Mouse (Mus musculus): ENCODE results near the gene Nf1. TPM values are rescaled to one million over a fixed set of nuclear protein-coding genes. Genes with fewer than 3 reads are reported as not detected.

Nf1 gene
- total RNA-seq, 2 experiments from 2014 or later: 18.2 to 23.5 TPM

DNA sequence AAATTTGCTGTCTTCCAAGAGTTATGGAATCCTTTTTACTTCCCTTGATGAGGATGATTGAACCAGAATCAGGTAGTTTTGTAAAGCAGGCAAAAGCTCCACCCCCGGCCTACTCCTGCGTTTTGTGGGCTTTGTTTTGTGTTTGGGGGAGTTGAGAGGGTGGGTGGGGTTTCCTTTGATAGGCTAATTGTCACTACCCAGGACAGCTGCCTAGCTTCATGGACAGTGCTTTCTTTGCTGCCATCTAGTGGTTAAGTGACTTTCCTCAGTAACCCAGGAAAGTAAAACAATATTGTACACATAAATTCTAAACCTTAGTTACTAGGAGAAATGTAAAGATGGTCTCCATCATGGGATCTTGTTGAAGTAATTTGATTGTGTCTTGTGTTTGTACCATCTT is 88.1 kb downstream of the Nf1 start:
- intact Hi-C loops (cut with DNase I): no loop called here
- peak; percentile 19 for DNase-seq
- Histone ChIP-seq H3K4me3 (no peak overlapping the region), H3K27ac (peak overlapping the region; percentile 12; the same call in 1 of the 2 replicates)
- peak; percentile 82 for TF ChIP-seq CTCF (IDR thresholded peaks at IDR 0.05)

DNA sequence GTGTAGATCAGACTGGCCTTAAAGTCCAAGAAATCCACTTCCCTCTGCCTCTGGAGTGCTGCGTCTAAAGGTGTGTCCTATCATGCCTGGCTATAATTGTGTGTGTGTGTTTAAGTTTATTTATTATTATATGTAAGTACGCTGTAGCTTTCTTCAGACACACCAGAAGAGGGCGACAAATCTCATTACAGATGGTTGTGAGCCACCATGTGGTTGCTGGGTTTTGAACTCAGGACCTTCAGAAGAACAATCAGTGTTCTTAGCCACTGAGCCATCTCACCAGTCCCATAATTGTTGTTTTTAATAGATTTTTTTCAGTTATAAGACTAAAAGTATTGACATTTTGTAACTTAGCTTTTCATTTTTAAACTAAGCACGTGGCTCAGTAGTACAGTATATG is 95.8 kb downstream of the Nf1 start:
- no peak for DNase-seq
- 0 out of 2 replicates have a peak, but pooled peaks have one; percentile 5 for TF ChIP-seq CTCF (IDR thresholded peaks at IDR 0.05)
- H3K27ac ChIP-seq: no peak overlapping the region
- intact Hi-C loops (cut with DNase I): no loop called here
- H3K4me3 ChIP-seq: no peak overlapping the region

DNA sequence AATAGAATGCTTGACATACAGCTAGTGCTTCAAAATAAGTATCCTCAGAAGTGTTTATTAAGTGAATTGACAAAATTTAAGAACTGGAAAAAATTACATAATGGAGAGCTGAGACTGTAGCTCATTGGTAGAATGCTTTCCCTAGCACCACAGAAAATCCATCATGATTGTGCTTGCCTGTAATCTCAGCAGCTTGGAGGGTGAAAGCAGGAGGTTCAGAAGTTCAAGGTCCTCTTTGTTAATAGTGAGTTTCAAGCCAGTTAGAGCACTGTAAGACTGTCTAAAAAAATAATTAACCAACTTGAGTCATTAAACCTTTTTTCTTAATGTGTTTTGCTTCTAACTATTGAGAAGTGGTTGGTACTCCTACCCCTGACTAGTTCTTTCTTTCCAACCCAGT is 108.9 kb downstream of the Nf1 start:
- no peak overlapping the region for H3K4me3 ChIP-seq
- no peak for DNase-seq
- no peak for TF ChIP-seq CTCF (IDR thresholded peaks at IDR 0.05)
- intact Hi-C loops (cut with DNase I): no loop called here
- no peak overlapping the region for H3K27ac ChIP-seq

DNA sequence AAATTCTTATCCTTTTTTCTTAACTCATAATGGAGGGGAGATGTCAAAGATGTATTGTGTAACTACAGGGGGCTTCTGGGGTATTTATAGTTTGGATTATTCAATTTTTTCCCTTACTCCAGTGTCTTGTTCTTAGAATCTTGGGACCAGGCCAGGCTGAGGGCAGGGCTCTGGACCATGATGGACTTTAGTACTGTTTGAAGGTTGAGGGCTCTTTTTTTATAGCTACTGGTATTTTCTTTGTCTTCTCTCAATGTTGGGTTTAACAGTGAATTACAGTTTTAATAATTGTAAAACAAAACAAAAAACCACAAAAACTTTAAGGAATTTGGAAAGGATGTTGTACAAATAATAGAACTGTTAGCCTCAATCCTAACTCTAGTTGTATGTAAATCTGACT is 113.5 kb downstream of the Nf1 start:
- H3K27ac ChIP-seq: no peak overlapping the region
- TF ChIP-seq CTCF (IDR thresholded peaks at IDR 0.05): no peak
- DNase-seq: no peak
- no peak overlapping the region for H3K4me3 ChIP-seq
- intact Hi-C loops (cut with DNase I): no loop called here

DNA sequence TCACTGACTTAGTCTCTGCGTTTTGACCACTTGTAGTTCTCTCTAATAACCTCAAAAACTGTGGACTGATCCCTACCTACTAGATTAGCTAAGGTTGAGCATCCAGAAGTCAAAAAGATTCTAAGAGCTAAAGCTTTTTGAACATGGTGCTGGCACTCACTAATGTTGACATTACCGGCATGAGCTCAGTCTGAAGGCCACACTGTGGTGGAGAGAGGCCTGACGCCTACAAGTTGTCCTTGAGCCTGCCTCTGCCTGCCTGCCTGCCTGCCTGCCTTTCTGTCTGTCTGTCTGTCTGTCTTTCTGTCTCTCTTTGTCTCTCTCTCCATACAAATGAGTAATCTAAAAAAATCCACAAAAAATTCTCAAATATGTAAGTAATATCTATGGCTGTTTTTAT is 118.4 kb downstream of the Nf1 start:
- TF ChIP-seq CTCF (IDR thresholded peaks at IDR 0.05): no peak
- Histone ChIP-seq H3K27ac (no peak overlapping the region), H3K4me3 (no peak overlapping the region)
- no peak for DNase-seq
- intact Hi-C loops (cut with DNase I): no loop called here

DNA sequence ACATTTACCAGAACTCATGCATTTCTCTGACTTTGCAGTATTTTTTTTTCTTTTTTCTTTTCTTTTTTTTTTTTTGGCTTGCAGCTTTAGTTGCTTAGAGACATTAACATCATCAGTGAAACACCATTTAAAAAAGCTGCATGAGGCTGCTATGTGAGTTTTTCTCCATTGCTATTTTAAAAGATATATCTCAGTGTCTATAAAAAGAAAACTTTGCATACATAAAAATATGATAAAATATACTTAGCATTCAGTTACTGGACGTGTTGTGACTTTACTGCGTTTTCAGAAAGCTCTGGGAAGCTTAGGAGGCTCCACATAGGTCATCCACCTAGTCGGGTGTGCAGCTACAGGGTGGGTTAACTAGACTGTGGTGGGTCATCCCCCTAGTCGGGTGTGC is 120.4 kb downstream of the Nf1 start:
- intact Hi-C loops (cut with DNase I): no loop called here
- DNase-seq: no peak
- Histone ChIP-seq H3K27ac (no peak overlapping the region), H3K4me3 (no peak overlapping the region)
- no peak for TF ChIP-seq CTCF (IDR thresholded peaks at IDR 0.05)

DNA sequence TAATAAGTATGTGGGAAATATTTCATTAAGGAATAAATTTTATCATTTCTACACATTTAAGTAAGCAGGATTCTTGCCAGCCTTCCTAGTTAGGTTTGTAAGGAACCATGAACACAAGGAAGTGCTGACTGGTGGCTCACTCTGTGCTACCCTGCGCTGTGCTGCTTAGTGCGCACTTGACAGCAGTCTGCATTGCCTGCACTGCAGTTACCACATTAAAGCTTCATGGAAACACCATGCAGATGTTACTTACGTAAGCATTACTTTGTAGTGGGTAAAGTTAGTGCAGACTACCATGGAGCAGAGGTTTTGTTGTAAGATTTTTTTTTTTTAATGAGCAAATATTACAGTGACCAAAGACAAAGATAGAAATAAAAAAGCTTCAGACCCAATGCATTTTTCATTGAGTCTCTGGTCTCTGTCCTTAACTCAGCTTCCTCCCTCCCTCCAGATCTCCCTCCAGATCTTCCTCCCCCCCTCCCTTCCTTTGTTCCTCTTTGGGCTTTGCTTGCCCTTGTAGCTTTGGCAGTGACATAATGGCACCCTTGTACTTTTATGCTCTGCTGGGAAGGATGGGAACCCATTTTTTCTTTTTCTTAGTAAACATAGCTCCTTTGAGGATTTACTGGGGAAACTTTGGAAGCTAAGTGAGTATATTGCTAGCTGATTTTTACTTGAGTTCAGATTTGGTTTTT is 121.4 kb downstream of the Nf1 start:
- intact Hi-C loops (cut with DNase I): no loop called here
- no peak for TF ChIP-seq CTCF (IDR thresholded peaks at IDR 0.05)

DNA sequence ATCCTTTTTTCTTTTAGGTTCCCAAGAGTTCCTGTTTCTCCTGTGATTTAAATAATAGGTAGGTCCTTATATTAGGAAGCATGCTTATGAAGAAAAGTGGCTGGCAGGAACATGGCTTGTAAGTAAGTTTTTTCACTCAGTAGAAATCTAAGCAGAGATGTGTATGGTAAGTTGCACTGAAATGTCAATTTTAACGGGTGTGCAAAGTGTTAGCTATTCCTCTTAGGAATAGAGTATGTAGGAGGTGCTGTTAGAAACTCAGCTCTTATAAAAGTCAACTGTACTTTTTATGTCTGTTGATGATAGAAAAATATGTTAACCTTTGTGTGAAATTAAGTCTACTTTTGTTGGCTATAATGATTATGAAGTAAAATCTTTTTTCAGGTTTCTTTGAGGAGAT is 128.6 kb downstream of the Nf1 start:
- H3K4me3 ChIP-seq: no peak overlapping the region
- no peak overlapping the region for H3K27ac ChIP-seq
- no peak for TF ChIP-seq CTCF (IDR thresholded peaks at IDR 0.05)
- DNase-seq: no peak
- intact Hi-C loops (cut with DNase I): no loop called here

More for the DNA sequence above, 121.4 kb downstream of the Nf1 start:
- DNase-seq: no peak
- Histone ChIP-seq H3K27ac (no peak overlapping the region), H3K4me3 (no peak overlapping the region)

DNA sequence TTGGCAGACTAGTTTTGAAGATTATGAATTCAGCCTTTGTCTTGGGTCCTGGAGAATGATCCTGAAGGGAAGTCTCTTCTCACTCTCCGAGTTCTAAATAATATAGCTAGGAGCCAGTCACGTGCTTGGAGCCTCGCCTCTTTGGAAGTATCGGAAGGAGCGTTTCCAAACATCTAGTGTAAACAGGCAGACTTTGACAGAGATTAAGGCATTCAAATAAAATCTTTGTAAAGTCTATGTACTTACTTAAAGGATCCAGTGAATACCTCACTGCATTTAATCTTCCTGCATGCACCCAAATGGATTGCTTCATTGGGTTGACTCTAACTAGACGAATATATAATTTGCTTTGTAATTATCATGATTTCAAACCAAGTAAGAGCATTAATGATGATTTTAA is 143.9 kb downstream of the Nf1 start:
- H3K4me3 ChIP-seq: no peak overlapping the region
- H3K27ac ChIP-seq: no peak overlapping the region
- TF ChIP-seq CTCF (IDR thresholded peaks at IDR 0.05): no peak
- intact Hi-C loops (cut with DNase I): loop anchor here (5.0 kb wide), 1 partner anchor 94 kb away; no protein-coding TSS in a partner anchor
- DNase-seq: no peak

DNA sequence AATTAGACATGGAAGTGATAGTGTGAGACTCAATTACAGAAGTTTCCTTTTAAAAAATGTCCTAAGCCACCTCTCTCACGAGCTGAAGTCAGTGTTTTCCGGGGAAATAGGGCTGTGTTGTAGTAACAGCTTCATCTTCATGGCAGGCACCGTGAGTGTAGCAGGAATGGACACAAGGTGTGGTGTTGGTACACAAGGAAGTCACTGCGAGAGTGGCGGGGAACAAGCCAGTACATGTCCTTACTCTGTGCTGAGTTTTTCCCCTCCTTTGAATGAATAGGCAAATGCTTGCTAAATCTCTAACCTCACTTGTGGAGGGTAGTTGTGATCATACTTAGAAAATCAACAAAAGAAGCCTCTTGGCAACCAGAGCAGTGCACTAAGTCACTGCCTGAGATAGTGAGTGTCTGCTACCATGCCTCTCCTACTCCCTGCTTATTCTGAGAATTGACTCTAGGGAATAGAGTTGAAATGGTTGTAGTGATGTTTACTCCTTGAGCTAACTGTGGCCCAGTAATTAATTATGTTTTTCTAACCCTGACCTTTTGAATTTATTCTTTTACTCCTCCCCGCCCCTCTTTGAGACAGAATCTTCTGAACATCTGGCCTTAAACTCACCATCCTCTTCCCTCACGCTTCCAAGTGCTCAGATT is 144.5 kb downstream of the Nf1 start:
- DNase-seq: no peak
- intact Hi-C loops (cut with DNase I): loop anchor here (5.0 kb wide), 1 partner anchor 93 kb away; no protein-coding TSS in a partner anchor
- TF ChIP-seq CTCF (IDR thresholded peaks at IDR 0.05): no peak
- H3K4me3 ChIP-seq: no peak overlapping the region
- H3K27ac ChIP-seq: no peak overlapping the region

DNA sequence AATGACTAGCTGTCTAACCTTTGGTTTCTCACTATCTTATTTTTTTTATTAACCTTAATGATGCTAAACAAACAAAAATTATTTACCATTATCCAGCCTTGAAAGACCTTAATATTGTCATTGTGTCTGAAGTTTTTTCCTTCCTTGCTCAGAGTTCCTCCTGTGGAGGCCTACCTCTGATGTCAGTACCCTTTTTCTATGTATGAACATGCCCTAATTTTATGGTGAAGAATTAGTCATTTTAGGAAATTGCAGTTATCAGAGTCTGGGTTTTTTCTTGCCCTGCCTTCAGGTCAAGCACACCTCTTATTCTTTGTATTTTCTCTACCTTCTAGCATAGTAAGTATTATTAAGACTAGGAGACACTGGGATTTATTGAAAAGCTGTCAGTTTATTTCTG is 145.2 kb downstream of the Nf1 start:
- no peak overlapping the region for H3K4me3 ChIP-seq
- no peak for TF ChIP-seq CTCF (IDR thresholded peaks at IDR 0.05)
- no peak overlapping the region for H3K27ac ChIP-seq
- DNase-seq: no peak
- intact Hi-C loops (cut with DNase I): loop anchor here (5.0 kb wide), 1 partner anchor 93 kb away; no protein-coding TSS in a partner anchor

DNA sequence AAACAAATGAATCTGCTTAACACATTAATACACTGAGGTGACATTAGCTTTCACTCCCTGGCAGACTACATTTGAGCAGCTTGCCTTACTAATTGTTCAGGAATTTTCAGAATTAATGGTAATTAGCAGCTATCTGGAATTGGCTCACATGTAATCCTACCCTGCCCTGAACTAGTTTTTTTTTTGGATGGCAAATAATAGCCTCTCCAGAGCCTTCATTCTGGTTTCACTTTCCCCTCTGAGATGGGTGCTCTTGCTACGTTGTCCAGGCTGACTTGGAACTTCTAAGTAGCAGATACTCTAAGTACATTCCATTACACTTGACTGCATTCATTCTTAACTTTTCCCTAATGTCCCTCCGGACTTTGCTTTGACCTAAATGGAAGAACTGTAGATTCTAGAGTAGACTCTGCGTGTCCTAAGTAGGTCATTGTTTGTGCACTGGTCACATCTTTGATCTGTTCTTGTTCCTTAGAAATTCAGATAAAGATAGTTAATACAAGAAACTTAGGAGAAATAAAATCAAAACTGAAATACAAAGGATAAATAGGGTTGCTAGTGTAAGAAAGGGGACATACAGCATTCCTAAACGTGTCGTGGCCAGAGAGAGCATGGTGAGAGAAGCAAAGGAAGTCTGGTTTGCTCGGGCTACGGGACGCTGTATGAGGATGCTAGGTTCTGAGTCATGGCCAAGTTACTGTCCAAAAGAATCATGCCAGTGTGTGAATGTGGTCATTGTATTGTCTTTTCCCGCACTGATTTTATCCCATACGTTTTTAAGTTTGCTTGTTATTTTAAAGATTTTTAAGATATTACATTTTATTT is 155.7 kb downstream of the Nf1 start:
- no peak for TF ChIP-seq CTCF (IDR thresholded peaks at IDR 0.05)
- peak overlapping the region; percentile 68 for H3K4me3 ChIP-seq

DNA sequence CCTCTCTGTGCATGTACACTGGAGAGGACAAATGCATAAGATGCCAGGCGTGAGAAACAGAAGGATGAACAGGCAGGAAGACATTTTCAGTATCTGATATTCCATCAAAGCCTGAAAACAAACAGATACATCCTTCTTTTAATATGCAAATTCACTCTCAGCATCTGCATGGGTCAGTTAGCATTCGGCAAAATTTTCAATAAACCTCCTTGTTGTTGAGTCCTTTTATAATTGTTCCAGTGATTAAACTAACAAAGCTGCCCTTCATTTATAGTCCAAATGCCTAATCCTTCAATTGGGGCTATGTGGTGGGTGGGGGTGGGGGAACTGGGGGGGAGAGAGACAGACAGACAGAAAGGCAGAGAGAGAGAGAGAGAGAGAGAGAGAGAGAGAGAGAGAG is 163.4 kb downstream of the Nf1 start:
- no peak for TF ChIP-seq CTCF (IDR thresholded peaks at IDR 0.05)
- no peak for DNase-seq
- Histone ChIP-seq H3K4me3 (no peak overlapping the region), H3K27ac (no peak overlapping the region)
- intact Hi-C loops (cut with DNase I): no loop called here

More for the DNA sequence above, 155.7 kb downstream of the Nf1 start:
- DNase-seq: no peak
- intact Hi-C loops (cut with DNase I): loop anchor here (5.0 kb wide), 1 partner anchor 32 kb away; no protein-coding TSS in a partner anchor
- H3K27ac ChIP-seq: peak overlapping the region; percentile 72
